24 mouse cellular contexts compared by ENCODE assay signal in the genomic region with DNA sequence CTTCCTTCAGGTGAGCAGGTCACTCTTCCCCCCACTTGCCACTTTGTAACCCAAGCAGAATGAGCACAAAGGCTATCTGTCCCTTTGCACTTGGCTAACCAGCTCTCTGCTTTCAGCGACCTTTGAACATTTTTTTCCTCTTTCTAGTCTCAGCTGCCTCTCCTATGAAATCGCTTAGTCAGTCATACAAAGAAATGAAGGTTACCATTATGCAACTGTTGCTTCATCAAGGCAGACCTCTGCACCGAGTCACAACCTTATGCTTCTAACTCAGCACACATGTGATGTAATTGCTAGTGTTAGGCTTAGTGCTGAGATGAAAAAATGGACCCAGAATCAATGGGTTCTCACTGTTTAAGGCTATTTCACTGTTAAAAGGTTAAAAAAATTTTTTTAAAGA. TPM values are rescaled to one million over a fixed set of nuclear protein-coding genes. Genes with fewer than 3 reads are reported as not detected.
DNase-seq lines count a peak whose midpoint lies in the region; ATAC-seq and TF ChIP-seq lines count a peak whose summit lies in the region.
"Had no signal": no experiment of that assay in that cellular context is flagged by ENCODE, and none has a peak within 500 bp of the region (broad histone marks: within the 10 kb centered on the region; RNA-seq: fewer than 3 reads in every experiment).

No protein-coding gene starts in this region.

- no peaks in the 10 kb centered on the region for H3K9me3 ChIP-seq in liver, embryonic 12.5 days (replicated peaks)
- H3K9me3 ChIP-seq in liver, postnatal 0 days (ENCODE audit: low read length), result no peaks in the 10 kb centered on the region
- H3K9me3 ChIP-seq: forebrain, embryonic 12.5 days; hindbrain, embryonic 13.5 days; limb, embryonic 13.5 days; midbrain, embryonic 12.5 days; neural tube, embryonic 13.5 days had no signal

- no peak for TF ChIP-seq POLR2A in liver, adult 2 months (IDR thresholded peaks at IDR 0.05; ENCODE audit: extremely low read depth, insufficient read depth, low read length)

- peaks cover 2% of the 10 kb centered on the region; the same call in 1 of the 2 replicates for H3K4me1 ChIP-seq in liver, adult 2 months (ENCODE audit: control insufficient read depth, insufficient read depth, low read length)
- H3K4me1 ChIP-seq in liver, embryonic 12.5 days, result no peaks in the 10 kb centered on the region
- no peaks in the 10 kb centered on the region for H3K4me1 ChIP-seq in liver, postnatal 0 days (ENCODE audit: insufficient read depth)
- H3K4me1 ChIP-seq: forebrain, embryonic 12.5 days; hindbrain, embryonic 13.5 days; limb, embryonic 13.5 days; midbrain, embryonic 12.5 days; neural tube, embryonic 13.5 days had no signal

- WGBS in liver, adult 2 months, result 12% methylated on average over 3 of the region's 3 CpGs
- 65% methylated on average over 3 of the region's 3 CpGs for WGBS in liver, embryonic 12.5 days (ENCODE audit: insufficient replicate concordance)
- 39% methylated on average over 3 of the region's 3 CpGs for WGBS in liver, postnatal 0 days (ENCODE audit: insufficient replicate concordance)

- no peak overlapping the region for H3K9ac ChIP-seq in liver, adult 2 months (ENCODE audit: low read depth, low read length)
- H3K9ac ChIP-seq in liver, embryonic 12.5 days, result no peak overlapping the region
- no peak overlapping the region for H3K9ac ChIP-seq in liver, postnatal 0 days (replicated peaks)
- H3K9ac ChIP-seq: forebrain, embryonic 12.5 days; hindbrain, embryonic 13.5 days; limb, embryonic 13.5 days; midbrain, embryonic 12.5 days; neural tube, embryonic 13.5 days had no signal

- H3K79me2 ChIP-seq in liver, adult 2 months (ENCODE audit: control insufficient read depth, insufficient read depth, low read length), result no peaks in the 10 kb centered on the region

- TF ChIP-seq CTCF in liver, adult 2 months (IDR thresholded peaks at IDR 0.05; ENCODE audit: low read depth, low read length), result no peak
- TF ChIP-seq CTCF in liver, postnatal 0 days (IDR thresholded peaks at IDR 0.05; ENCODE audit: low read depth), result no peak

- H3K4me3 ChIP-seq in liver, adult 2 months (ENCODE audit: insufficient read depth, low read depth, low read length), result no peak overlapping the region
- no peak overlapping the region for H3K4me3 ChIP-seq in liver, embryonic 12.5 days
- no peak overlapping the region for H3K4me3 ChIP-seq in liver, postnatal 0 days (ENCODE audit: low read depth, low read length)
- H3K4me3 ChIP-seq: forebrain, embryonic 12.5 days; hindbrain, embryonic 13.5 days; limb, embryonic 13.5 days; midbrain, embryonic 12.5 days; neural tube, embryonic 13.5 days had no signal

- peak overlapping the region; percentile 74 for H3K27ac ChIP-seq in liver, adult 2 months (replicated peaks; ENCODE audit: insufficient read depth, low read depth, low read length)
- no peak overlapping the region for H3K27ac ChIP-seq in liver, embryonic 12.5 days
- H3K27ac ChIP-seq in liver, postnatal 0 days (ENCODE audit: low read depth), result no peak overlapping the region
- H3K27ac ChIP-seq: forebrain, embryonic 12.5 days; hindbrain, embryonic 13.5 days; limb, embryonic 13.5 days; macrophage; midbrain, embryonic 12.5 days; neural tube, embryonic 13.5 days; stomach, postnatal 0 days had no signal

- ATAC-seq in liver, embryonic 12.5 days, result no peak
- ATAC-seq in granulocyte monocyte progenitor cell, adult 5-6 weeks (replicated peaks; ENCODE audit: poor library complexity, severe bottlenecking), result peak; percentile 79
- peak; percentile 100 for ATAC-seq in liver, postnatal 0 days

- H3K36me3 ChIP-seq in liver, adult 2 months (ENCODE audit: control insufficient read depth, insufficient read depth, low read length), result no peaks in the 10 kb centered on the region
- H3K36me3 ChIP-seq in liver, embryonic 12.5 days, result no peaks in the 10 kb centered on the region
- no peaks in the 10 kb centered on the region for H3K36me3 ChIP-seq in liver, postnatal 0 days (replicated peaks; ENCODE audit: insufficient read depth, low read length)
- H3K36me3 ChIP-seq: forebrain, embryonic 12.5 days; hindbrain, embryonic 13.5 days; limb, embryonic 13.5 days; midbrain, embryonic 12.5 days; neural tube, embryonic 13.5 days had no signal

- peak; percentile 62 for TF ChIP-seq EP300 in liver, postnatal 0 days (IDR thresholded peaks at IDR 0.05; ENCODE audit: low read depth)

- H3K27me3 ChIP-seq in liver, adult 2 months (ENCODE audit: control insufficient read depth, insufficient read depth, low read length), result no peaks in the 10 kb centered on the region
- no peaks in the 10 kb centered on the region for H3K27me3 ChIP-seq in liver, embryonic 12.5 days (replicated peaks)
- no peaks in the 10 kb centered on the region for H3K27me3 ChIP-seq in liver, postnatal 0 days (ENCODE audit: insufficient read depth, low read length)
- H3K27me3 ChIP-seq: forebrain, embryonic 12.5 days; hindbrain, embryonic 13.5 days; limb, embryonic 13.5 days; midbrain, embryonic 12.5 days; neural tube, embryonic 13.5 days had no signal

- H3K4me2 ChIP-seq in liver, embryonic 12.5 days, result no peak overlapping the region
- H3K4me2 ChIP-seq in liver, postnatal 0 days (ENCODE audit: low read depth, low read length), result no peak overlapping the region
- H3K4me2 ChIP-seq: forebrain, embryonic 12.5 days; hindbrain, embryonic 13.5 days; limb, embryonic 13.5 days; midbrain, embryonic 12.5 days; neural tube, embryonic 13.5 days had no signal

- DNase-seq in adrenal gland, adult 8-10 months, result peak; percentile 36
- no peak for DNase-seq in adrenal gland, adult 18-20 months (ENCODE audit: low spot score in 2 of 2)
- peak; percentile 99 for DNase-seq in liver, adult 2 months (ENCODE audit: extremely low read depth, low read depth, low spot score)
- no peak for DNase-seq in liver, postnatal 0 days
- no peak for DNase-seq in right cerebral cortex, postnatal 36 days (ENCODE audit: low spot score in 2 of 2)
- DNase-seq: cerebellum, adult 11-12 months; cerebellum, postnatal 25 days; gastrocnemius, postnatal 10 days; right cerebral cortex, postnatal 14 days had no signal

RNA-seq across cellular contexts. Expression of a gene that starts 1.1 kb away (rescaled TPM):
- total RNA-seq in adrenal gland, adult 8-10 months (2022), result 1 to 10 TPM in 1 of 4 experiments, under 1 TPM in 2, not detected in 1; 0.22 to 1.6 (median 0.94) TPM
- total RNA-seq in adrenal gland, adult 18-20 months (2021), result 1 to 10 TPM in 1 of 2 experiments, not detected in 1; 1.3 TPM
- not detected in 2 replicates for total RNA-seq in liver, adult 2 months (2014; rRNA removed)
- polyA plus RNA-seq in liver, adult 2 months (2012; rRNA removed), result not detected in 2 replicates
- not detected in 2 replicates for polyA plus RNA-seq in liver, embryonic 12.5 days (2016; fragmentation: Nextera tagmentation; extraction: Ambion mirVana)
- not detected in 2 replicates for total RNA-seq in granulocyte monocyte progenitor cell, adult 5-6 weeks (2014; fragmentation: Nextera tagmentation)
- total RNA-seq in granulocyte monocyte progenitor cell, adult 5-6 weeks (2017), result not detected in 2 replicates
- not detected in 2 replicates for polyA plus RNA-seq in liver, postnatal 0 days (2015; fragmentation: Nextera tagmentation; extraction: Ambion mirVana)
- total RNA-seq: gastrocnemius, postnatal 10 days; heart, adult 8-10 months; layer of hippocampus, postnatal 14 days; left cerebral cortex, postnatal 10 days had no signal
- polyA plus RNA-seq: forebrain, embryonic 12.5 days; frontal cortex, adult 2 months; heart, postnatal 0 days; hindbrain, embryonic 13.5 days; large intestine, adult 2 months; limb, embryonic 13.5 days; macrophage; midbrain, embryonic 12.5 days; neural tube, embryonic 13.5 days; stomach, postnatal 0 days had no signal

RNA-seq across cellular contexts. Expression of a gene that starts 27.5 kb away (rescaled TPM):
- total RNA-seq in adrenal gland, adult 8-10 months (2022), result under 1 TPM; 0.09 to 0.56 (median 0.29) TPM
- total RNA-seq in adrenal gland, adult 18-20 months (2021), result 1 to 10 TPM in 1 of 2 experiments, under 1 TPM in 1; 0.10 to 1.0 TPM
- total RNA-seq in liver, adult 2 months (2014; rRNA removed), result under 0.01 and 0.09 TPM in 2 replicates
- 0.02 and 0.04 TPM in 2 replicates for polyA plus RNA-seq in liver, adult 2 months (2012; rRNA removed)
- polyA plus RNA-seq in liver, embryonic 12.5 days (2016; fragmentation: Nextera tagmentation; extraction: Ambion mirVana), result 0.11 and 0.16 TPM in 2 replicates
- total RNA-seq in granulocyte monocyte progenitor cell, adult 5-6 weeks (2014; fragmentation: Nextera tagmentation), result 0.11 and 0.15 TPM in 2 replicates
- total RNA-seq in granulocyte monocyte progenitor cell, adult 5-6 weeks (2017), result 0.10 and 0.43 TPM in 2 replicates
- polyA plus RNA-seq in liver, postnatal 0 days (2015; fragmentation: Nextera tagmentation; extraction: Ambion mirVana), result 0.06 TPM in 2 replicates

RNA-seq across cellular contexts. Expression of a gene that starts 50.7 kb away (rescaled TPM):
- total RNA-seq in adrenal gland, adult 8-10 months (2022), result 100 to 1,000 TPM; 161 to 194 (median 182) TPM
- total RNA-seq in adrenal gland, adult 18-20 months (2021), result 100 to 1,000 TPM; 207 to 349 TPM
- 3.0 and 5.4 TPM in 2 replicates for total RNA-seq in liver, adult 2 months (2014; rRNA removed)
- 3.4 and 4.3 TPM in 2 replicates for polyA plus RNA-seq in liver, adult 2 months (2012; rRNA removed)
- polyA plus RNA-seq in liver, embryonic 12.5 days (2016; fragmentation: Nextera tagmentation; extraction: Ambion mirVana), result 158 and 165 TPM in 2 replicates
- 1,372 and 1,648 TPM in 2 replicates for total RNA-seq in granulocyte monocyte progenitor cell, adult 5-6 weeks (2014; fragmentation: Nextera tagmentation)
- 77.7 and 97.8 TPM in 2 replicates for total RNA-seq in granulocyte monocyte progenitor cell, adult 5-6 weeks (2017)
- 330 and 336 TPM in 2 replicates for polyA plus RNA-seq in liver, postnatal 0 days (2015; fragmentation: Nextera tagmentation; extraction: Ambion mirVana)

Comparison
In these comparisons a context has a peak if more than half of its experiments do, and no peak if none do; other contexts are left out.
1. DNase-seq: peak in adrenal gland, adult 8-10 months (single experiment) and liver, adult 2 months (single experiment); none in adrenal gland, adult 18-20 months (0 of 2), liver, postnatal 0 days (single experiment) and right cerebral cortex, postnatal 36 days (0 of 2).
2. RNA of a gene that starts 50.7 kb away (total RNA-seq): 77.7 to 1,648 TPM in granulocyte monocyte progenitor cell, adult 5-6 weeks, 207 to 349 TPM in adrenal gland, adult 18-20 months and 161 to 194 TPM in adrenal gland, adult 8-10 months; 3.0 to 5.4 TPM in liver, adult 2 months; every median in the first group is over 10 times any median in the second.